Mouse (Mus musculus): ENCODE data around the gene Upk3a.

The Upk3a gene

GRCm38 (mm10) chr15:85047865-85048264 is 30.9 kb downstream of the Upk3a start:
- in situ Hi-C loops (cut with MboI; ENCODE audit: low sequenced_read_pairs), result no loop called here

- in situ Hi-C loops (cut with MboI; ENCODE audit: low sequenced_read_pairs), result no loop called here
Measured at GRCm38 (mm10) chr15:85049758-85050157, 32.8 kb downstream of the Upk3a start.

GRCm38 (mm10) chr15:85054098-85054497 is 37.2 kb downstream of the Upk3a start:
- in situ Hi-C loops (cut with MboI; ENCODE audit: low sequenced_read_pairs), result no loop called here

GRCm38 (mm10) chr15:85055186-85055585 is 38.2 kb downstream of the Upk3a start:
- in situ Hi-C loops (cut with MboI; ENCODE audit: low sequenced_read_pairs), result no loop called here

GRCm38 (mm10) chr15:85063421-85063820 is 46.5 kb downstream of the Upk3a start:
- in situ Hi-C loops (cut with MboI; ENCODE audit: low sequenced_read_pairs), result no loop called here

DNA sequence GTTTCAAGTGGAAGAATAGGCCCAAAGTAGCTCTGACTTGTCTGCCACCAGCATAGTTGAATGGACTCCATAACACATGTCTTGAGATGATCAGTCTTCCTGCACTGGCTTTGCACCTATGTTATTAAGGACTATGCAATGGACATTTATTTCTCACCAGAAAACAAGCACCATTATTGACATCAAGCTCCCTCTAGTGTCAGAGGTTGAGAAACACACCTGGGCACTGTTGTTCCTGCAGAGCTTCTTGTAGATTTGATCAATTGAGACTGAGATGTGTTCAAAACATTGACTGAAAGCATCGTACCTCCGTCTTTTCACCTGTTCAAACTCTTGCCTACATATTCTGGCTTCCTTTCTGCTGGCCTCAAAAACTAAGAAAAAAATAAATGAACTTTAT is 53.6 kb downstream of the Upk3a start:
- in situ Hi-C loops (cut with MboI; ENCODE audit: low sequenced_read_pairs), result no loop called here
